Mouse (Mus musculus) ES-E14 (cell line): ENCODE results near the gene Blcap.

Experiments
- CHD2 ChIP-seq: IDR thresholded peaks from 2 replicates; pipeline ENCODE4 v1.6.1; 2014; ENCODE audit warnings: mild to moderate bottlenecking, low read depth, low read length, inconsistent platforms
- HCFC1 ChIP-seq: IDR thresholded peaks from 2 replicates; pipeline ENCODE4 v1.6.1; 2012; ENCODE audit warnings: low read length, inconsistent platforms, borderline replicate concordance; ENCODE audit not compliant: insufficient read depth
- ZNF384 ChIP-seq: IDR thresholded peaks from 2 replicates; pipeline ENCODE4 v1.6.1; 2012; ENCODE audit warnings: low read depth, low read length, inconsistent platforms

- TF ChIP-seq CHD2: no peak
- no peak for TF ChIP-seq HCFC1
- no peak for TF ChIP-seq ZNF384
Observed at GRCm38 (mm10) chr2:157512859-157513258, 58.2 kb downstream of the Blcap start.
